Mouse (Mus musculus): Measurements from ENCODE around the gene Gm11060. TPM values are rescaled to one million over a fixed set of nuclear protein-coding genes. Genes with fewer than 3 reads are reported as not detected.
A peak's percentile ranks its signal among the peaks of the same experiment; 100 is the strongest.

Gene Gm11060
- polyA plus RNA-seq, 1 experiment = not detected

DNA sequence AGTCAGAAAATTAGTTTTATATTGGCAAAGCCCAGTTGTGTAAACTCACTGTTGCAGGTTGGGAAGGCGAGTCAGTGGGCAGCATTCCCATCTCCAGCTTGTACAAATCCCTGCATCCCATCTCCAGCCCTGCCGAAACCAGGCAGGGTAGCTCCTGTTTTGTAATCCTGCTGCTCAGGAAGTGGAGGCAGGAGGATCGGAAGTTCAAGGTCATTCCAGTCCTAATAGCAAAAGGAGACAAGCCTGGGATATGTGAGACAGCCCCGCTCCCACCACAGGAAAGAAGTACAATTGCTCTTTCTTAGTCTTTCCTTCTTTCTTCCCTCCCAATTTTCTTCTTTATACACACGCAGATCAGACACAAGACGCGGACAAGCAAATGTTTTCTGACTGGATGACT, 8.7 kb downstream of the Gm11060 start:
- TF ChIP-seq FLI1 (IDR thresholded peaks at IDR 0.05; ENCODE audit: low read length) (no peak), GATA1 (IDR thresholded peaks at IDR 0.05; ENCODE audit: borderline replicate concordance, low read length) (no peak)
- H3K4me1 ChIP-seq = no peaks in the 10 kb centered on the region

DNA sequence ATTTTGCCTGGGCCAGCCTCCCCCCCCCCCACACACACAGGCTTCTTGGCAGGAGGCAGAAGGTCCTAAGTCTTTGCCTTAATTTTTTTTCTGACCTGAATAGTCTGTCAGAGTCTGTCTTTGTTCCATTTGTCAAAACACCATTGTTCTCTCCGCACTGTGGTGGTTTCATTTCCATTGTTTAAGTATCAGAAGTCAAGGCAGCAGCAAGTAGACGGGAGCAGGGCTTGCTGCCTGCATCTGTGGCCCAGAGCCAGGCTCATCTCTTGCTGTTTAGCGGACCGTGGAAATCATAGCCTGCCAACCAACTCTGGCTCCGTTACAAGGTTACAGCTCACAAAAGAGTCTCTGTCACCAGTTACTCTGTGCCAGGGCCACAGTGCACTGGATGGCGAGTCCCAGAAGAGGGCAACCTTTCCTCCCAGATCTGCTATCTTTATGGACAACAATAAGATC, 16.9 kb downstream of the Gm11060 start:
- H3K4me1 ChIP-seq = no peaks in the 10 kb centered on the region
- no peaks in the 10 kb centered on the region for H3K9me3 ChIP-seq
- TF ChIP-seq GATA1 (IDR thresholded peaks at IDR 0.05; ENCODE audit: borderline replicate concordance, low read length) (no peak), FLI1 (IDR thresholded peaks at IDR 0.05; ENCODE audit: low read length) (no peak)
- H3K36me3 ChIP-seq (replicated peaks; ENCODE audit: low read length) = no peaks in the 10 kb centered on the region
- H3K4me3 ChIP-seq (replicated peaks) = no peak overlapping the region
- peaks cover 19% of the 10 kb centered on the region for H3K27me3 ChIP-seq (replicated peaks)

More for the DNA sequence above, 8.7 kb downstream of the Gm11060 start:
- Histone ChIP-seq H3K9me3 (no peaks in the 10 kb centered on the region), H3K4me3 (replicated peaks) (no peak overlapping the region), H3K36me3 (replicated peaks; ENCODE audit: low read length) (no peaks in the 10 kb centered on the region), H3K27me3 (replicated peaks) (peaks cover 2% of the 10 kb centered on the region)

DNA sequence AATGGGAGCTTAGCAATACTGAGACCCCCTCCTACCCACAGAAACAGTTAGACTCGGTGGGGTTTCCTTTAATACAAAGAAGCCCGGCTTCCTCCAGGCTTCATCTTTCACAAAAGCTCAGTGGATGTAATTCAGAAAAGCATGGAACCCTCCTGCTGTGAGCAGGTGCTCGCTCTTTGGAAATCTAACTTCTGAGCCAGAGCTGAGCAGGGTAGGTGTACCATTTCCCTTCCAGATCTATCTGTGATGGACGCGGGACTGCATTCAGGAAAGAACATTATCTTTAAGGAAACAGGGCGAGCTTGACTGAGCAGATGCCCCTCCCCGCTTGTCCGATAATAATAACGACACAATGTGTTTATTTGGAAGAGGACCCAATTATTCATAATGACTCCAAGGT, 22.3 kb downstream of the Gm11060 start:
- Histone ChIP-seq H3K36me3 (replicated peaks; ENCODE audit: low read length) (no peaks in the 10 kb centered on the region), H3K4me3 (replicated peaks) (no peak overlapping the region), H3K4me1 (peaks cover 4% of the 10 kb centered on the region; the same call in 1 of the 2 replicates), H3K9me3 (no peaks in the 10 kb centered on the region), H3K27me3 (replicated peaks) (peaks cover 30% of the 10 kb centered on the region)
- TF ChIP-seq FLI1 (IDR thresholded peaks at IDR 0.05; ENCODE audit: low read length) (no peak), GATA1 (IDR thresholded peaks at IDR 0.05; ENCODE audit: borderline replicate concordance, low read length) (no peak)

DNA sequence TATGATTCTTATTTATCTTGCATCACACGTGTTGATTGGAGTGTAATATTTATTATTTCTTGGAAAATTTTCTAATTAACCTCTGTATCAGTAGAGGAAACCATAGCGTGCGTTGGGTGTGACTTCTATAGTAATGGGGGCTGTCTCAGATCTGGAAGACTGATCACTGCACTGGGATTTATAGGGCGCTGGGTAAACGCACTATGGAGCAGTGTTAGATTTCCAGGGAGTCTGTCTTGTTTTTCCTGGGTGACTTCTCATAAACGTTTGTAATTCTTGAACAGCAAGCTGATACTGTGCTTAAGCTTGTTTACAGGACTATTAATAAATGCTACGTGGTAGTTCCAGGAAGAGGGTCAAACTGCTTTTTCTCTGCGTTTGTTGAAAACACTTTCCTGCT, 25.9 kb downstream of the Gm11060 start:
- no peak for TF ChIP-seq GATA1 (IDR thresholded peaks at IDR 0.05; ENCODE audit: borderline replicate concordance, low read length)
- TF ChIP-seq FLI1 (IDR thresholded peaks at IDR 0.05; ENCODE audit: low read length) = no peak
- H3K9me3 ChIP-seq = no peaks in the 10 kb centered on the region
- H3K36me3 ChIP-seq (replicated peaks; ENCODE audit: low read length) = no peaks in the 10 kb centered on the region
- H3K4me1 ChIP-seq = peaks cover 11% of the 10 kb centered on the region
- no peak overlapping the region for H3K4me3 ChIP-seq (replicated peaks)
- peaks cover 50% of the 10 kb centered on the region for H3K27me3 ChIP-seq (replicated peaks)

DNA sequence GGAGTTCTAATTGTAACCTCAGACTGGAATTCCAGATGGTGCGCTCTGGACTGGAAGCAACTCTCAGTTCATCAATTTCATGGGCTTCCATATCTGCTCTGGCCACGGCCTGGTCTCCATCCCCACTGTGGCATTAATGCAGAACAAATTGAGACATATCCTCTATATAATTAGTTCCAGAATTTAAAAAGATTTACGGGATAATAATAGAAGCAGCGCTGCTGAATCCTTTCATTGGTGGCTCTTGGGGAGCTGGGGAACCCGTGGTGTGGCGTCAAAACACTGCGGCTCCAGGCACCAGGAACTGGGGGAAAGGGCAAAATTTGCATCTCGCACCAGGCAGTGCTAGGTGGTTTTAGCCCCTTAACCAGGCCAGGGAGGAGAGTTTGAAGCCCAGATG, 30.4 kb downstream of the Gm11060 start:
- peak overlapping the region; percentile 42 for H3K4me3 ChIP-seq (replicated peaks)
- no peaks in the 10 kb centered on the region for H3K36me3 ChIP-seq (replicated peaks; ENCODE audit: low read length)
- H3K9me3 ChIP-seq = no peaks in the 10 kb centered on the region
- TF ChIP-seq GATA1 (IDR thresholded peaks at IDR 0.05; ENCODE audit: borderline replicate concordance, low read length) (no peak), FLI1 (IDR thresholded peaks at IDR 0.05; ENCODE audit: low read length) (no peak)
- peaks cover 81% of the 10 kb centered on the region for H3K27me3 ChIP-seq (replicated peaks)
- peaks cover 31% of the 10 kb centered on the region for H3K4me1 ChIP-seq

DNA sequence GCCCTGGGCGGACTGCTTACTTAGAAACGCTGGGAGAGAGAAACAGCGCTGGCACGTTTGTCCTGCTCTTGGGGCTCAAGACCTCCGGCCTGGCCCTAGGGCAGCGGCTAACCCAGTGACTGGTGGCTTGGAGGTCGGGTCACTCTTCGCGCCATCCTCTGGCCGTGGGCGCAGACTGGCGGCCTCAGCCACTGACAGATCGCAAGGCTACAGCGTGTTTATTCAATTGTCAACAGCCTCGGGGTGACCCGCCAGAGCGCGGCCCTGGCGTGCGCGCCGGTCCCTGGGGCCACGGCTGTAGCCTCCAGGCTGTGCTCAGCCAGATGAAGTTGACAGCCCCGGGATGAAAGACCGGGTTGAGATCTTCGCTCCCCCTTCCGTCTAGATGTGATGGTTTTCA, 31.1 kb downstream of the Gm11060 start:
- Histone ChIP-seq H3K4me3 (replicated peaks) (peak overlapping the region; percentile 87), H3K9me3 (no peaks in the 10 kb centered on the region), H3K36me3 (replicated peaks; ENCODE audit: low read length) (no peaks in the 10 kb centered on the region), H3K4me1 (peaks cover 37% of the 10 kb centered on the region), H3K27me3 (replicated peaks) (peaks cover 88% of the 10 kb centered on the region)
- TF ChIP-seq FLI1 (IDR thresholded peaks at IDR 0.05; ENCODE audit: low read length) = no peak
- no peak for TF ChIP-seq GATA1 (IDR thresholded peaks at IDR 0.05; ENCODE audit: borderline replicate concordance, low read length)

GRCm38 (mm10) chr2:105123431-105123830, 31.6 kb downstream of the Gm11060 start:
- no peak for TF ChIP-seq FLI1 (IDR thresholded peaks at IDR 0.05; ENCODE audit: low read length)
- no peak for TF ChIP-seq GATA1 (IDR thresholded peaks at IDR 0.05; ENCODE audit: borderline replicate concordance, low read length)
- Histone ChIP-seq H3K4me1 (peaks cover 43% of the 10 kb centered on the region), H3K9me3 (no peaks in the 10 kb centered on the region)

DNA sequence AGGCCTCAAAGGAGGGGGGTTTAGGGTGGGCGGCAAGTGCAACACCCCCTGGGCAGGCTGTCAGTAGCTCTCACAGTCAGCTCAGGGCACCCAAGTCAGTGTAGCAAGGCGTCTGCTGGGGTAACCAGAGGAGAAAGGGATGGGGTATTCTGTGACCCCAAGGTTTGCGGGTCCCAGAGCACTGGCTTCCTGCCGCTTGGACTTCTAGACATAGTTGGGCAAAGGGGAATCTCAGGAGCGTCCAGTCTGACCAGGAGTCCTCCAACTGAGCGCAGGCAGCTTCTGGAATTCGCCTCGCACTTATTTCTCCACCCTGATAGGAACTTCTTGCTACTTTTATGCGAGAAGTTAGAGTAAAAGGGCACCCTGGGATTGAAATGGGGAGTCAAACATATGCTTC, 32.1 kb downstream of the Gm11060 start:
- Histone ChIP-seq H3K36me3 (replicated peaks; ENCODE audit: low read length) (no peaks in the 10 kb centered on the region), H3K4me1 (peaks cover 47% of the 10 kb centered on the region), H3K4me3 (replicated peaks) (peak overlapping the region; percentile 56), H3K9me3 (no peaks in the 10 kb centered on the region), H3K27me3 (replicated peaks) (peaks cover 94% of the 10 kb centered on the region)
- TF ChIP-seq FLI1 (IDR thresholded peaks at IDR 0.05; ENCODE audit: low read length) (no peak), GATA1 (IDR thresholded peaks at IDR 0.05; ENCODE audit: borderline replicate concordance, low read length) (no peak)

More at GRCm38 (mm10) chr2:105123431-105123830, 31.6 kb downstream of the Gm11060 start:
- peaks cover 91% of the 10 kb centered on the region for H3K27me3 ChIP-seq (replicated peaks)
- H3K4me3 ChIP-seq (replicated peaks) = peak overlapping the region; percentile 56
- no peaks in the 10 kb centered on the region for H3K36me3 ChIP-seq (replicated peaks; ENCODE audit: low read length)

DNA sequence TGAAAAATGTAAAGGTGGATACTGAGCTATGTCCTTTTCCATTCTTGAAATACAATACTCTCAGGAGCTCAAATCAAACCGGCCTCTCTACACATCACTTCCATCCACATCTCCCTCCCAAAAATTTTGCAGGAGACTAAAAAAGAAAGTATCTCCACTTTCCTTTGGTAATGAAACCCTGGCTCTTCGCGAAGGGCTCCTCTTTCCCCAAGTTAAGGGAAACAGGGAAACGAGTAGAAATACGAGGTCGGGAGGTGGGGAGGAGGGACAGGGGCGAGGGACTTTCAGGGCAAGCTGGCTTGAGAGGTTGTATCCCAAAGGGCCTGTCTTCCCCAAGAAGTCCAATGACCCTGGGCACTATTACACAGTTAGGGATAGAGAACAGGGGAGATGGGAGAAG, 32.6 kb downstream of the Gm11060 start:
- H3K4me3 ChIP-seq (replicated peaks) = no peak overlapping the region
- H3K36me3 ChIP-seq (replicated peaks; ENCODE audit: low read length) = no peaks in the 10 kb centered on the region
- peaks cover 47% of the 10 kb centered on the region for H3K4me1 ChIP-seq
- no peak for TF ChIP-seq GATA1 (IDR thresholded peaks at IDR 0.05; ENCODE audit: borderline replicate concordance, low read length)
- TF ChIP-seq FLI1 (IDR thresholded peaks at IDR 0.05; ENCODE audit: low read length) = no peak
- peaks cover 94% of the 10 kb centered on the region for H3K27me3 ChIP-seq (replicated peaks)
- no peaks in the 10 kb centered on the region for H3K9me3 ChIP-seq

- TF ChIP-seq GATA1 (IDR thresholded peaks at IDR 0.05; ENCODE audit: borderline replicate concordance, low read length) = no peak
- no peak for TF ChIP-seq FLI1 (IDR thresholded peaks at IDR 0.05; ENCODE audit: low read length)
- peaks cover 2% of the 10 kb centered on the region for H3K9me3 ChIP-seq
- peaks cover 95% of the 10 kb centered on the region for H3K27me3 ChIP-seq (replicated peaks)
- peaks cover 47% of the 10 kb centered on the region for H3K4me1 ChIP-seq
- H3K4me3 ChIP-seq (replicated peaks) = no peak overlapping the region
- no peaks in the 10 kb centered on the region for H3K36me3 ChIP-seq (replicated peaks; ENCODE audit: low read length)
These were observed 33.4 kb downstream of the Gm11060 start for GRCm38 (mm10) chr2:105125205-105125604.

GRCm38 (mm10) chr2:105125641-105126040, 33.8 kb downstream of the Gm11060 start:
- H3K4me3 ChIP-seq (replicated peaks) = no peak overlapping the region
- no peaks in the 10 kb centered on the region for H3K36me3 ChIP-seq (replicated peaks; ENCODE audit: low read length)
- peaks cover 6% of the 10 kb centered on the region for H3K9me3 ChIP-seq
- TF ChIP-seq GATA1 (IDR thresholded peaks at IDR 0.05; ENCODE audit: borderline replicate concordance, low read length) (no peak), FLI1 (IDR thresholded peaks at IDR 0.05; ENCODE audit: low read length) (no peak)
- H3K4me1 ChIP-seq = peaks cover 51% of the 10 kb centered on the region
- H3K27me3 ChIP-seq (replicated peaks) = peaks cover 95% of the 10 kb centered on the region

All from megakaryocyte, embryonic 14.5 days (primary cell).